Mouse (Mus musculus): ENCODE data around the gene Snupn. TPM values are rescaled to one million over a fixed set of nuclear protein-coding genes. Genes with fewer than 3 reads are reported as not detected.

The Snupn gene
- polyA plus RNA-seq, 1 experiment from 2014 or later, result 8.4 TPM

GRCm38 (mm10) chr9:56922746-56923145, 27.9 kb upstream of the Snupn start:
- ATAC-seq (ENCODE audit: insufficient read depth), result no peak
- Histone ChIP-seq H3K4me2 (no peak overlapping the region), H3K9me3 (replicated peaks) (no peaks in the 10 kb centered on the region), H3K27ac (replicated peaks) (no peak overlapping the region), H3K9ac (no peak overlapping the region), H3K4me1 (replicated peaks) (peaks cover 32% of the 10 kb centered on the region), H3K4me3 (replicated peaks) (no peak overlapping the region), H3K36me3 (replicated peaks) (no peaks in the 10 kb centered on the region), H3K27me3 (peaks cover 21% of the 10 kb centered on the region)
- WGBS (ENCODE audit: insufficient replicate concordance), result 77% methylated on average over 4 of the region's 4 CpGs

GRCm38 (mm10) chr9:56923841-56924650, 26.6 kb upstream of the Snupn start:
- 50% methylated on average over 8 of the region's 8 CpGs for WGBS (ENCODE audit: insufficient replicate concordance)
- H3K36me3 ChIP-seq (replicated peaks), result no peaks in the 10 kb centered on the region
- no peak overlapping the region for H3K9ac ChIP-seq
- H3K27me3 ChIP-seq, result peaks cover 34% of the 10 kb centered on the region
- H3K27ac ChIP-seq (replicated peaks), result peak overlapping the region; percentile 41; the same call in 1 of the 2 replicates
- peak overlapping the region; percentile 12; the same call in 1 of the 2 replicates for H3K4me3 ChIP-seq (replicated peaks)
- H3K4me2 ChIP-seq, result peak overlapping the region; percentile 52
- H3K4me1 ChIP-seq (replicated peaks), result peaks cover 44% of the 10 kb centered on the region
- no peaks in the 10 kb centered on the region for H3K9me3 ChIP-seq (replicated peaks)
- ATAC-seq (ENCODE audit: insufficient read depth), result no peak

DNA sequence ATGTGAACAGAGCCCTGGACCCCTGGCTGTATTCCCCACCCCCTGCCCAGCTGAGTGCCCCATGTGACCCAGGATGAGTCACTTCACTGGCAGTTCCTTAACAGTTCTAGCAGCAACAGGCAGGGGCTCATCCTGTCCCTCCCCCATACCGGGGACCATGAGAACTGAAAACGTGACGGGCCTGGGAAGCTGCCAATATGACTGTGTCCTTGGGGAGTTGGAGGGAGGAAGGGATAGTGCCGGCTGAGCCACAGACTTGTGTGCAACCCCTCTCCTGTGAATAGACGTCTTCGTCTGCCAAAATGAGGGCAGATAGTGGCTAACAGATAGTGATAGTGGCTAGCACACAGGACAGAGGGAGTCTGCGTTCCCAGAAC, 26.0 kb upstream of the Snupn start:
- Histone ChIP-seq H3K4me2 (peak overlapping the region; percentile 52), H3K4me3 (replicated peaks) (peak overlapping the region; percentile 12; the same call in 1 of the 2 replicates), H3K9ac (no peak overlapping the region), H3K4me1 (replicated peaks) (peaks cover 45% of the 10 kb centered on the region), H3K36me3 (replicated peaks) (no peaks in the 10 kb centered on the region), H3K27me3 (peaks cover 40% of the 10 kb centered on the region), H3K9me3 (replicated peaks) (no peaks in the 10 kb centered on the region), H3K27ac (replicated peaks) (peak overlapping the region; percentile 41; the same call in 1 of the 2 replicates)
- peak; percentile 26; the same call in 1 of the 2 replicates for ATAC-seq (ENCODE audit: insufficient read depth)
- 21% methylated on average over 7 of the region's 7 CpGs for WGBS (ENCODE audit: insufficient replicate concordance)

DNA sequence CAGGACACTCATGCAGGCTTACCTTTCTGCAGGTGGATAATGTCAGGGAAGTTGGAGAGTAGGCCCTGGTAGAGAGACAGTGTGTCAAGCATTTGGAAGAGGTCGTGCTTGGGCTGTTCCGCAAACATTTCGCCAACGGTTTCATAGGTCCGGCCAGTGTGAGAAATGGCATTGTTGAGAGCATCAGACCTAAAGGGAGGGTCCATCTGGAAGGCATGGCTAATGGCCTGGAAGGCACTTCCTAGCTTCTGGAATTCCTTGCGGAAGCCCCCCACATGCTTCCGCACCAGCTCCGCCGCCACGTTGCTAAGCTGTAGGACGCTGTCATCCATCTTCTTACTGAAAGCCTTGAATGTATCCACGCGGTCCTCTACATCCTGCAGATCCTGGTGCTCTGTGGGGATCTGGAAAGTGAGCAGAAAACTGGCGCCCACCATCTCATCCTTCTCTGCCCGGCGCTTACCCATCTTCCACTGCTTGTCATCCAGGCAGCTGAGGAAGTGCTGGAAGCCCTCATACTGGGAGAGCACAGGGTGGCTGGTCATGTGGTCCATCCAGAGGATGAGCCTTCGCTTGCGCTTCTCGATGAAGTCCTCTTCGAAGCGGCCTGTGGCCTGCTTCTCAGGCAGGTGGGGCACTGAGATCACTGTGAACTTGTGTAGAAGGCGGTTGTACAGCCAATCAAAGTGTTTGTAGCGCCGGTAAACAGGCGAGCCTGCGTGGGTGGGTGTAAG, 25.2 kb upstream of the Snupn start:
- H3K36me3 ChIP-seq (replicated peaks), result no peaks in the 10 kb centered on the region
- H3K9ac ChIP-seq, result no peak overlapping the region; the same call in 1 of the 2 replicates
- H3K4me3 ChIP-seq (replicated peaks), result peak overlapping the region; percentile 14; the same call in 1 of the 2 replicates
- no peaks in the 10 kb centered on the region for H3K9me3 ChIP-seq (replicated peaks)
- H3K27ac ChIP-seq (replicated peaks), result no peak overlapping the region
- H3K4me1 ChIP-seq (replicated peaks), result peaks cover 45% of the 10 kb centered on the region
- peak overlapping the region; percentile 52 for H3K4me2 ChIP-seq
- H3K27me3 ChIP-seq, result peaks cover 49% of the 10 kb centered on the region
- 82% methylated on average over 26 of the region's 26 CpGs for WGBS (ENCODE audit: insufficient replicate concordance)
- no peak for ATAC-seq (ENCODE audit: insufficient read depth)

GRCm38 (mm10) chr9:56926025-56926360, 24.7 kb upstream of the Snupn start:
- peaks cover 45% of the 10 kb centered on the region for H3K4me1 ChIP-seq (replicated peaks)
- ATAC-seq (ENCODE audit: insufficient read depth), result no peak

DNA sequence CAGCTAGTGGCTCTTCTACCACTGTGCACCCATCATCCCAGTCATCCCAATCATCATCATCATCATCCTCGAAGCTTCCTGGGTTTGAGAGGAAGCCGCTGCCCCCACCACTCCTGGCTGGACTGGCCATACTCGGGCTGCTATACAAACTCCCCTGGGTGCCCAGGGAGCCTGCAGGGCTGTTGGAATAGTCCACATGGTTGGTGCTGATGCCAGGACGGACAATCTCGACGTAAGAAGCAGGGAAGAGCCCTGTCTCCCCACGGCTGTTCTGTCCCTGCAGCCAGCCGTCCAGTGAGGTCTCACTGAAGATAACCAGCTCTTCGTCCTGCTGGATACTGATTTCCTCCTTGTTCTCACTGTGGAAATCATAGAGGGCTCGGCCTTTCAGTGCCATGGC, 24.3 kb upstream of the Snupn start:
- no peaks in the 10 kb centered on the region for H3K9me3 ChIP-seq (replicated peaks)
- H3K4me3 ChIP-seq (replicated peaks), result peak overlapping the region; percentile 67; the same call in 1 of the 2 replicates
- H3K4me1 ChIP-seq (replicated peaks), result peaks cover 45% of the 10 kb centered on the region
- ATAC-seq (ENCODE audit: insufficient read depth), result no peak
- H3K4me2 ChIP-seq, result peak overlapping the region; percentile 87
- WGBS (ENCODE audit: insufficient replicate concordance), result 68% methylated on average over 10 of the region's 10 CpGs
- H3K36me3 ChIP-seq (replicated peaks), result no peaks in the 10 kb centered on the region
- no peak overlapping the region for H3K9ac ChIP-seq
- no peak overlapping the region for H3K27ac ChIP-seq (replicated peaks)
- peaks cover 54% of the 10 kb centered on the region for H3K27me3 ChIP-seq

More at GRCm38 (mm10) chr9:56926025-56926360, 24.7 kb upstream of the Snupn start:
- Histone ChIP-seq H3K4me2 (peak overlapping the region; percentile 52; the same call in 1 of the 2 replicates), H3K27me3 (peaks cover 54% of the 10 kb centered on the region), H3K9me3 (replicated peaks) (no peaks in the 10 kb centered on the region), H3K9ac (no peak overlapping the region), H3K27ac (replicated peaks) (no peak overlapping the region), H3K36me3 (replicated peaks) (no peaks in the 10 kb centered on the region), H3K4me3 (replicated peaks) (no peak overlapping the region)
- 72% methylated on average over 10 of the region's 10 CpGs for WGBS (ENCODE audit: insufficient replicate concordance)

- ATAC-seq (ENCODE audit: insufficient read depth), result no peak
- peak overlapping the region; percentile 67 for H3K4me3 ChIP-seq (replicated peaks)
- H3K4me1 ChIP-seq (replicated peaks), result peaks cover 45% of the 10 kb centered on the region
- 3% methylated on average over 35 of the region's 35 CpGs for WGBS (ENCODE audit: insufficient replicate concordance)
- H3K36me3 ChIP-seq (replicated peaks), result no peaks in the 10 kb centered on the region
- H3K4me2 ChIP-seq, result peak overlapping the region; percentile 87
- peak overlapping the region; percentile 66 for H3K9ac ChIP-seq
- peaks cover 54% of the 10 kb centered on the region for H3K27me3 ChIP-seq
- H3K9me3 ChIP-seq (replicated peaks), result no peaks in the 10 kb centered on the region
- peak overlapping the region; percentile 73 for H3K27ac ChIP-seq (replicated peaks)
Measured at GRCm38 (mm10) chr9:56927191-56928012, 23.3 kb upstream of the Snupn start.

DNA sequence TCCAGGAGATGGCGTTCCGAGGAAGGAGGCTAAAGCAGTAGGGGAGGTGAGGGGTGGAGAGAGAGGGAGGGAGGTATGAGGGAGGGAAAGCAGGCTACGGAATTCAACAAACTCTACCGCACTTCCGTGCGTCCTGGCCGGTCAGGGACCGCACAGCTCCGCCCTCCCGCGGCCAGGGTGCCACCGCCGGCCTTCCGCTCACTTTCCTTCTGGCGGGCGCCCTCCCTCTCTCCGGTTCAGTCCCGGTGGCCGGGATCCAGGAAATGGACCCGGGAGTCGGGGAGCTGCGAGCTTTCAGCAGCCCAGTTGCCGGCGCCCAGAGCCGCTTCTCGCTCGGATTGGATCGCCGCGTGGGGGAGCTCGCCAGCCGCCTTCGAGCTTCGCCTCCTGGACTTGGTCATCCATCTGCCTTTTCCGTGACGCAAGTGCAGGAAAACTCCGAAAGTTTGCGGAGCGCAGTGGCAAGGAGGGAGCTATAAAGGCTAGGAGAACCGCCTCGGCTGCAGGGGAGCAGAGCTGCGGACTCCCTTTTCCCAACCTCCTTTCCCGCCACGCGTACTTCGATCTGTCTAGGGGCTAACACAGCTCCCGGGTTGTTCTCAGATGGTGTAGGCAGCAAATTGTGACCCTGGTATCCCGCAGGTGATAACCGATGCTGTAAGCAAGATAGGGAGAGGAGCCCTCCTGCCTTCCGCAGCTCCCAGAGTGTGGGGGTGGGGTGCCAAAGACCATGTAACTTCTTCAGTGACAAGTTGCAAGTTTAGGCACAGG, 22.5 kb upstream of the Snupn start, which contains the start of gene Snx33:
Snx33 (minus strand) TSS at position 331 of the 771 bp plus-strand sequence.
- peak; percentile 65 for ATAC-seq (ENCODE audit: insufficient read depth)
- Histone ChIP-seq H3K9me3 (replicated peaks) (no peaks in the 10 kb centered on the region), H3K4me3 (replicated peaks) (peak within 1 kb of the TSS; percentile 67), H3K36me3 (replicated peaks) (no peaks in the 10 kb centered on the region), H3K27ac (replicated peaks) (peak within 1 kb of the TSS; percentile 73), H3K9ac (peak within 1 kb of the TSS; percentile 66), H3K27me3 (peaks cover 54% of the 10 kb centered on the region), H3K4me2 (peak within 1 kb of the TSS; percentile 87), H3K4me1 (replicated peaks) (peaks cover 45% of the 10 kb centered on the region)
- under 1% methylated on average over 49 of the region's 50 CpGs for WGBS (ENCODE audit: insufficient replicate concordance)

- peaks cover 54% of the 10 kb centered on the region for H3K27me3 ChIP-seq
- no peak overlapping the region for H3K4me3 ChIP-seq (replicated peaks)
- WGBS (ENCODE audit: insufficient replicate concordance), result 33% methylated on average over 4 of the region's 4 CpGs
- ATAC-seq (ENCODE audit: insufficient read depth), result no peak
- H3K9ac ChIP-seq, result no peak overlapping the region
- H3K36me3 ChIP-seq (replicated peaks), result no peaks in the 10 kb centered on the region
- H3K9me3 ChIP-seq (replicated peaks), result no peaks in the 10 kb centered on the region
- H3K4me2 ChIP-seq, result no peak overlapping the region
- H3K4me1 ChIP-seq (replicated peaks), result peaks cover 37% of the 10 kb centered on the region
- no peak overlapping the region for H3K27ac ChIP-seq (replicated peaks)
Measured at GRCm38 (mm10) chr9:56929496-56929895, 21.2 kb upstream of the Snupn start.

- Histone ChIP-seq H3K4me2 (no peak overlapping the region), H3K9ac (no peak overlapping the region), H3K4me1 (replicated peaks) (peaks cover 29% of the 10 kb centered on the region), H3K27me3 (peaks cover 54% of the 10 kb centered on the region), H3K9me3 (replicated peaks) (no peaks in the 10 kb centered on the region), H3K36me3 (replicated peaks) (no peaks in the 10 kb centered on the region), H3K27ac (replicated peaks) (no peak overlapping the region), H3K4me3 (replicated peaks) (no peak overlapping the region)
- ATAC-seq (ENCODE audit: insufficient read depth), result no peak
- WGBS (ENCODE audit: insufficient replicate concordance), result 48% methylated on average over 1 of the region's 1 CpGs
Measured at GRCm38 (mm10) chr9:56930556-56930955, 20.1 kb upstream of the Snupn start.

All from liver, embryonic 15.5 days (tissue).